Mouse (Mus musculus) B cell, adult 67 days (primary cell): ENCODE results near the gene Cep162. TPM values are rescaled to one million over a fixed set of nuclear protein-coding genes. Genes with fewer than 3 reads are reported as not detected.

Experiments
- total RNA-seq, 2 experiments: library from RNA; stranded (reverse); gene quantifications; 4 replicates each; pipeline ENCODE4 v1.2.4; 2023

Cep162 gene
- 10 to 100 TPM; 16.5 to 19.6 TPM for total RNA-seq

DNA sequence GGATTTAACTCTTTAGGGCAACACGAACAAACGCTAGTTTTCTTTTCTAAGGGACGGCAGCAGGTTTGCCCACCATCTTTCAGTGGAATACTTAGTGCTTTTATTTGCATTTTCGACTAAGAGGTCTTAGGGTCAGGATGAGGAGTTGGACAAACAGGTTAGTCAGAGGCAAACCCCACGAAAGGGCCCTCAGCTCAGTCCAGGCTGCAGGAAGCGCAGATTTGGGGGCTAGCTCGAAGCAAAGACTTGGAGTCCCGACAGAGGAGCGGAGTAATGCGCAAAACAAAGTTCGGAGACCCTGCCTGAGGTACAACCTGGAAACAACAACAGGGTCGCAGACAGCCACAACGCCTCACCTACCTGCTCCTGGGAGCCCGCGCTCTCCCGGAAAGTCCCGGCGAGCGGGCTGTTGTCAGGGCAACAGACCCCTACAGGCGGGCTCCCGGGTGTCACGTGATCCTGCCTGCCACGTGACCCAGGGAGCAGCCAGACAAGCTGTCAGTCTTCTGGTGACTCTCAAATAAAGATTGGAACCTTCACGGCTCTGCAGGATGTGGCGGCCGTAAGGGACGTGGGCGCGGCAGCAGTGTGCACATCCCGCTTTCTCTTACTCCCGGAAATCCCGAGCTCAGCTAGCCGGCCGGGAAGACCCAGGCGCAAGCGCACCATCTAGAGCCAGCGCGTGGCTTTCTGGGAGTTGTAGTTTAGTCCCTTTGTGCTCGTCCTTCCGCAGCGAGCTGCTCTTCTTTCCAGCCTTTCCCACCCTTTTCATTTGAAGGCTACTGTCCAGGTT is at the start of gene Cep162:
Cep162 (minus strand) TSS at position 634 of the 793 bp plus-strand sequence.

GRCm38 (mm10) chr9:87144106-87144505 is 111.2 kb downstream of the Cep162 start, which contains the start of gene Mrap2:
Gene Mrap2, plus strand, starts transcription at chr9:87144306.

Other genes with a start within 250 kb of the Cep162 start
- gene Ripply2, start 240.0 kb downstream of the Cep162 start, total RNA-seq, result not detected
- gene Cyb5r4, start 233.5 kb downstream of the Cep162 start, total RNA-seq, result 10 to 100 TPM; 55.0 to 57.0 TPM
- not detected for gene Mrap2, start 111.2 kb downstream of the Cep162 start, total RNA-seq